Mouse (Mus musculus) liver, postnatal 0 days (tissue): ENCODE measurements around the gene Grap. TPM values are rescaled to one million over a fixed set of nuclear protein-coding genes. Genes with fewer than 3 reads are reported as not detected.

Experiments
- ATAC-seq: fragments of 200-750 bp; cut with Nextera tagmentation; 2 replicates; pipeline ENCODE4 v1.8.0; 2017; ENCODE audit warnings: mild to moderate bottlenecking, moderate library complexity
- DNase-seq: peaks from one replicate; pipeline ENCODE4 v3.0.0-alpha.2; 2016
- H3K27ac ChIP-seq: fragments of 300-500 bp; sonication (generic); 2 replicates; pipeline ENCODE4 v1.5.1; 2014; ENCODE audit warnings: antibody characterized with exemption, moderate library complexity, mild to moderate bottlenecking, low read depth
- H3K27me3 ChIP-seq: fragments of 300-500 bp; sonication (generic); 2 replicates; pipeline ENCODE4 v1.6.1; 2014; ENCODE audit warnings: low read length, control low read depth, mixed read lengths; ENCODE audit not compliant: insufficient read depth
- H3K36me3 ChIP-seq: fragments of 300-500 bp; sonication (generic); replicated peaks from 2 replicates; pipeline ENCODE4 v1.6.1; 2014; ENCODE audit warnings: mild to moderate bottlenecking, control low read depth, low read length, moderate library complexity, mixed read lengths; ENCODE audit not compliant: insufficient read depth
- H3K4me1 ChIP-seq: fragments of 300-500 bp; sonication (generic); 2 replicates; pipeline ENCODE4 v1.6.1; 2014; ENCODE audit warnings: antibody characterized with exemption, mild to moderate bottlenecking, control low read depth; ENCODE audit not compliant: insufficient read depth
- H3K4me2 ChIP-seq: fragments of 300-500 bp; sonication (generic); 2 replicates; pipeline ENCODE4 v1.6.1; 2014; ENCODE audit warnings: low read depth, mild to moderate bottlenecking, low read length, moderate library complexity, mixed read lengths
- H3K4me3 ChIP-seq: fragments of 300-500 bp; sonication (generic); 2 replicates; pipeline ENCODE4 v1.5.1; 2014; ENCODE audit warnings: low read depth, low read length
- H3K9ac ChIP-seq: fragments of 300-500 bp; sonication (generic); replicated peaks from 2 replicates; pipeline ENCODE4 v1.6.1; 2014; ENCODE audit warnings: mild to moderate bottlenecking, moderate library complexity
- H3K9me3 ChIP-seq: fragments of 300-500 bp; sonication (generic); 2 replicates; pipeline ENCODE4 v1.6.1; 2016; ENCODE audit warnings: mild to moderate bottlenecking, control low read depth, low read length, mixed read lengths
- CTCF ChIP-seq: sonication (generic); IDR thresholded peaks from 2 replicates; pipeline ENCODE4 v1.5.1; 2016; ENCODE audit warnings: antibody characterized with exemption, low read depth
- EP300 ChIP-seq: IDR thresholded peaks from 2 replicates; pipeline ENCODE4 v1.6.1; 2016; ENCODE audit warnings: antibody characterized with exemption, low read depth, mild to moderate bottlenecking
- whole genome bisulfite sequencing: fragments of 180-500 bp; shearing (Covaris S2); extraction: QIAGEN DNeasy Blood & Tissue Kit; methylation state at CpG from one replicate; pipeline ENCODE4 v1.1.7; 2014; ENCODE audit not compliant: insufficient replicate concordance; 5-methylcytosine and 5-hydroxymethylcytosine counted together
- polyA plus RNA-seq: library from polyadenylated mRNA; unstranded; fragments of >200 nt; fragmentation: Nextera tagmentation; extraction: Ambion mirVana; gene quantifications from 2 replicates; pipeline ENCODE4 v1.2.1, GENCODE M21; 2015

Grap gene
- polyA plus RNA-seq, 1 experiment from 2014 or later = 6.7 TPM

- Histone ChIP-seq H3K36me3 (no peaks in the 10 kb centered on the region), H3K4me3 (peak overlapping the region; percentile 61), H3K4me1 (peaks cover 35% of the 10 kb centered on the region), H3K9ac (peak overlapping the region; percentile 61), H3K27me3 (peaks cover 12% of the 10 kb centered on the region; the same call in 1 of the 2 replicates), H3K27ac (peak overlapping the region; percentile 60; the same call in 1 of the 2 replicates), H3K9me3 (no peaks in the 10 kb centered on the region), H3K4me2 (peak overlapping the region; percentile 85)
- TF ChIP-seq CTCF = no peak
- TF ChIP-seq EP300 = no peak
- ATAC-seq = no peak
- DNase-seq = no peak
- WGBS = 54% methylated on average over 8 of the region's 8 CpGs
These were observed 32.2 kb downstream of the Grap start for GRCm38 (mm10) chr11:61685119-61685725.

- Histone ChIP-seq H3K9me3 (no peaks in the 10 kb centered on the region), H3K4me2 (peak overlapping the region; percentile 85), H3K36me3 (no peaks in the 10 kb centered on the region), H3K9ac (peak overlapping the region; percentile 61), H3K4me1 (peaks cover 35% of the 10 kb centered on the region), H3K27me3 (peaks cover 12% of the 10 kb centered on the region; the same call in 1 of the 2 replicates), H3K4me3 (peak overlapping the region; percentile 61), H3K27ac (peak overlapping the region; percentile 60)
- TF ChIP-seq CTCF = no peak
- peak; percentile 90 for TF ChIP-seq EP300
- DNase-seq (peak; percentile 49), ATAC-seq (peak; percentile 65)
- 27% methylated on average over 2 of the region's 2 CpGs for WGBS
These were observed 33.1 kb downstream of the Grap start for GRCm38 (mm10) chr11:61686141-61686540.

- 55% methylated on average over 10 of the region's 10 CpGs for WGBS
- no peak for ATAC-seq
These were observed 33.9 kb downstream of the Grap start for GRCm38 (mm10) chr11:61686906-61687453.

GRCm38 (mm10) chr11:61687595-61687994, 34.5 kb downstream of the Grap start:
- 42% methylated on average over 2 of the region's 2 CpGs for WGBS
- ATAC-seq (no peak), DNase-seq (no peak)
- H3K4me2 ChIP-seq = peak overlapping the region; percentile 85
- H3K27ac ChIP-seq = no peak overlapping the region
- peaks cover 12% of the 10 kb centered on the region; the same call in 1 of the 2 replicates for H3K27me3 ChIP-seq
- H3K4me1 ChIP-seq = peaks cover 35% of the 10 kb centered on the region
- TF ChIP-seq CTCF (no peak), EP300 (no peak)
- H3K36me3 ChIP-seq = no peaks in the 10 kb centered on the region
- H3K9me3 ChIP-seq = no peaks in the 10 kb centered on the region
- H3K4me3 ChIP-seq = peak overlapping the region; percentile 61; the same call in 1 of the 2 replicates
- H3K9ac ChIP-seq = no peak overlapping the region

More at GRCm38 (mm10) chr11:61686906-61687453, 33.9 kb downstream of the Grap start:
- Histone ChIP-seq H3K4me1 (peaks cover 35% of the 10 kb centered on the region), H3K36me3 (no peaks in the 10 kb centered on the region), H3K4me2 (peak overlapping the region; percentile 85), H3K27me3 (peaks cover 12% of the 10 kb centered on the region; the same call in 1 of the 2 replicates), H3K27ac (peak overlapping the region; percentile 60), H3K4me3 (peak overlapping the region; percentile 61), H3K9me3 (no peaks in the 10 kb centered on the region), H3K9ac (no peak overlapping the region; the same call in 1 of the 2 replicates)
- DNase-seq = peak; percentile 38
- TF ChIP-seq EP300 = no peak
- no peak for TF ChIP-seq CTCF

GRCm38 (mm10) chr11:61692996-61693395, 39.9 kb downstream of the Grap start:
- TF ChIP-seq CTCF = no peak
- TF ChIP-seq EP300 = no peak
- WGBS = 86% methylated on average over 5 of the region's 5 CpGs
- Histone ChIP-seq H3K27ac (no peak overlapping the region), H3K27me3 (no peaks in the 10 kb centered on the region), H3K4me3 (no peak overlapping the region), H3K36me3 (no peaks in the 10 kb centered on the region), H3K9me3 (no peaks in the 10 kb centered on the region), H3K9ac (no peak overlapping the region), H3K4me1 (no peaks in the 10 kb centered on the region), H3K4me2 (no peak overlapping the region)
- ATAC-seq (no peak), DNase-seq (no peak)

- no peaks in the 10 kb centered on the region; the same call in none of the 2 replicates for H3K36me3 ChIP-seq
- DNase-seq (no peak), ATAC-seq (no peak)
- H3K4me2 ChIP-seq = no peak overlapping the region
- H3K4me3 ChIP-seq = no peak overlapping the region
- no peaks in the 10 kb centered on the region for H3K4me1 ChIP-seq
- H3K9ac ChIP-seq = no peak overlapping the region
- H3K9me3 ChIP-seq = no peaks in the 10 kb centered on the region
- no peaks in the 10 kb centered on the region for H3K27me3 ChIP-seq
- H3K27ac ChIP-seq = no peak overlapping the region
- TF ChIP-seq EP300 (no peak), CTCF (no peak)
These were observed 45.8 kb downstream of the Grap start for GRCm38 (mm10) chr11:61698852-61699251.
